Mouse (Mus musculus) embryonic facial prominence, embryonic 11.5 days (tissue): Measurements from ENCODE around the gene Enthd1. TPM values are rescaled to one million over a fixed set of nuclear protein-coding genes. Genes with fewer than 3 reads are reported as not detected.

ENCODE experiments used
- ATAC-seq: fragments of 200-750 bp; cut with Nextera tagmentation; replicated peaks from 2 replicates; pipeline ENCODE4 v1.8.0; 2017; ENCODE audit warnings: low read depth; ENCODE audit not compliant: insufficient number of reproducible peaks, low FRiP score, low TSS enrichment
- DNase-seq: peaks from one replicate; pipeline ENCODE4 v3.0.0-alpha.2; 2015; ENCODE audit warnings: low spot score
- H3K27ac ChIP-seq: fragments of 300-500 bp; sonication (generic); replicated peaks from 2 replicates; pipeline ENCODE4 v1.5.1; 2014; ENCODE audit warnings: mild to moderate bottlenecking, low read depth, low read length, control low read depth
- H3K27me3 ChIP-seq: fragments of 300-500 bp; sonication (generic); 2 replicates; pipeline ENCODE4 v1.6.1; 2014; ENCODE audit warnings: mild to moderate bottlenecking, low read length, moderate library complexity, mixed read lengths; ENCODE audit not compliant: control insufficient read depth, insufficient read depth
- H3K36me3 ChIP-seq: fragments of 300-500 bp; sonication (generic); replicated peaks from 2 replicates; pipeline ENCODE4 v1.6.1; 2014; ENCODE audit warnings: low read depth, mild to moderate bottlenecking, low read length, moderate library complexity, mixed read lengths; ENCODE audit not compliant: control insufficient read depth, insufficient read depth
- H3K4me1 ChIP-seq: fragments of 300-500 bp; sonication (generic); 2 replicates; pipeline ENCODE4 v1.6.1; 2014; ENCODE audit warnings: low read length, mixed read lengths; ENCODE audit not compliant: control insufficient read depth, insufficient read depth
- H3K4me2 ChIP-seq: fragments of 300-500 bp; sonication (generic); 2 replicates; pipeline ENCODE4 v1.6.1; 2014; ENCODE audit warnings: low read depth, mild to moderate bottlenecking, control low read depth, low read length, moderate library complexity
- H3K4me3 ChIP-seq: fragments of 300-500 bp; sonication (generic); 2 replicates; pipeline ENCODE4 v1.5.1; 2014; ENCODE audit warnings: low read depth, low read length, control low read depth
- H3K9ac ChIP-seq: fragments of 300-500 bp; sonication (generic); replicated peaks from 2 replicates; pipeline ENCODE4 v1.6.1; 2014; ENCODE audit warnings: mild to moderate bottlenecking, control low read depth, low read length
- H3K9me3 ChIP-seq: fragments of 300-500 bp; sonication (generic); replicated peaks from 2 replicates; pipeline ENCODE4 v1.6.1; 2016; ENCODE audit warnings: mild to moderate bottlenecking, low read length, inconsistent platforms, mixed read lengths; ENCODE audit not compliant: control insufficient read depth
- WGBS: fragments of 180-500 bp; shearing (Covaris S2); extraction: QIAGEN DNeasy Blood & Tissue Kit; methylation state at CpG from one replicate; pipeline ENCODE4 v1.1.7; 2014; 5-methylcytosine and 5-hydroxymethylcytosine counted together
- polyA plus RNA-seq: library from polyadenylated mRNA; unstranded; fragments of >200 nt; fragmentation: Nextera tagmentation; extraction: Ambion mirVana; gene quantifications from 2 replicates; pipeline ENCODE4 v1.2.1, GENCODE M21; 2014

Gene Enthd1
- polyA plus RNA-seq, 1 experiment from 2014 or later = not detected

GRCm38 (mm10) chr15:80485601-80486000 is 79.4 kb downstream of the Enthd1 start:
- Histone ChIP-seq H3K4me2 (no peak overlapping the region), H3K9ac (no peak overlapping the region), H3K27ac (no peak overlapping the region), H3K4me1 (peaks cover 2% of the 10 kb centered on the region; the same call in 1 of the 2 replicates), H3K9me3 (no peaks in the 10 kb centered on the region), H3K36me3 (no peaks in the 10 kb centered on the region), H3K4me3 (no peak overlapping the region), H3K27me3 (no peaks in the 10 kb centered on the region)
- ATAC-seq (no peak), DNase-seq (no peak)
- 95% methylated on average over 1 of the region's 1 CpGs for WGBS

DNA sequence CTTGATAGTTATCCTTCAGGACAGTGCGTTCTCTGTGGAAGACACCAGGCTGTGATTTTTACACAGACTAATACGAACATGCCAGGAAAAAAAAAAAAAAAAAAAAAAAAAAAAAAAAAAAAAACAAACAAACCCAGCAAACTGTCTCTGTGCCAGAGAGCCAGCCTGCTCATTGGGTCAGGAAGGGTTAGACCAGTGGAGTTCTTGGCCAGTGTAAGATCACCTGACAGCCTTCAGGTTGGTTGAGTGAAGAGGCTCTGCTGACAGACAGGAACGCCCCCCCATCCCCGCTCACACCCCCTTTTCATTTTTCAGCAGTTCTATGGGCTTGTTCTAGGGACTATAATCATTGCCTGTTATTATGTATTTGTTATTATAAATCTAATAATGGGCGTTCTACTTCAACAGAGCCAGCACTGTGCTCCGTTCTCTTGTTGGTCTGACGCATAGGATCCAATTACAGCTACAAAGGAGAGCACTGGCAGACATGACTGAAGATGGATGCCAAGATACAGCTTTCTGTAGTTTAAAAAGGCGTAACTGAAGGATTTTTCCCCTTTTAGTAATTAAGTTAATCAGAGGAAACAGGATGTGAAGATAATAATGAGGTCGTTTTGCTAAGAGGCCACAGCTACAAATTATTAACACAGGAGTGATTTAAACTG is 81.8 kb downstream of the Enthd1 start:
- Histone ChIP-seq H3K4me2 (no peak overlapping the region), H3K4me3 (no peak overlapping the region), H3K36me3 (no peaks in the 10 kb centered on the region), H3K4me1 (peaks cover 2% of the 10 kb centered on the region; the same call in 1 of the 2 replicates), H3K9ac (no peak overlapping the region), H3K27me3 (no peaks in the 10 kb centered on the region), H3K9me3 (no peaks in the 10 kb centered on the region), H3K27ac (no peak overlapping the region)
- no peak; the same call in 1 of the 2 replicates for ATAC-seq
- WGBS = 57% methylated on average over 9 of the region's 9 CpGs
- DNase-seq = peak; percentile 38

DNA sequence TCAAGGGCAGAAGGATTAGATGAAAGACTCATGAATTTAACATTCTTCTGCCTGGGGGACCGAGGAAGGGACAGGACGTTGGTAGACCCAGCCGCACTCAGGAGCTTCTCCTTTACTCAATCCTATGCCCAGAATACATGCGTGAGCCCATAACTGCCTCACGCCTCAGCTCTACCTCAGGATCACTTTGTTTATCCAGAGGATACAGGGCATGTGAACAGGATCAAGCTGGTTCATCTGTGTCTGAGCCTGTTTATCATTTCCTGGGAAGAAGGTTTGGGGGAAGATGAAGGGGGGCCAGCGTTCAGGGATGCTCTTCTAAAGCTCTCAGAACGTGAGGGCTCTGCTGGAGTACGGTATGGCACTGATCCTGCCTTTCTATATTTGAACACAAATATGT is 82.6 kb downstream of the Enthd1 start:
- Histone ChIP-seq H3K9me3 (no peaks in the 10 kb centered on the region), H3K4me3 (no peak overlapping the region), H3K27ac (no peak overlapping the region), H3K27me3 (no peaks in the 10 kb centered on the region), H3K4me2 (no peak overlapping the region), H3K9ac (no peak overlapping the region), H3K4me1 (peaks cover 2% of the 10 kb centered on the region; the same call in 1 of the 2 replicates), H3K36me3 (no peaks in the 10 kb centered on the region)
- ATAC-seq (no peak), DNase-seq (no peak)
- 76% methylated on average over 8 of the region's 8 CpGs for WGBS

- Histone ChIP-seq H3K4me1 (no peaks in the 10 kb centered on the region), H3K9ac (no peak overlapping the region), H3K36me3 (no peaks in the 10 kb centered on the region), H3K4me3 (no peak overlapping the region), H3K9me3 (no peaks in the 10 kb centered on the region), H3K4me2 (no peak overlapping the region), H3K27me3 (no peaks in the 10 kb centered on the region), H3K27ac (no peak overlapping the region)
- no peak for DNase-seq
- no peak for ATAC-seq
- WGBS = 81% methylated on average over 6 of the region's 6 CpGs
These were observed 90.4 kb downstream of the Enthd1 start for GRCm38 (mm10) chr15:80474429-80475002.

DNA sequence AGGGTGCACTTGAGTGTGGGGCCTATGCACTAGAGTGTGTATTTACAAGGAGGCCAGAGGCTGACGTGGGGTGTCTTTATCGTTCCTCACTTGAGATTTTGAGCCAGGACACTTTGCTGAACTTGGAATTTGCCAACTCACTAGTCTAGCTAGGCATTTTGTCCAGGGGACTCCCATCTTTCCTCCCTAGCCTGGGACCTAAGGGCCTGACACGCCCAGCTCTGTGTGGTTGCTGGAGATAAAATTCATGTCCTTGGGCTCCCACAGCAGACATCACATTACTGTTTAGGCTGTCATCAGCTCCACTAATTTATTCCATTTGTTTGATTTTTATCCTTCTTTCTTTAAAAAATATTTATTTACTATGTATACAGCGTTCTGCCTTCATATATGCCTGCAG is 97.1 kb downstream of the Enthd1 start:
- Histone ChIP-seq H3K9ac (no peak overlapping the region), H3K27ac (no peak overlapping the region), H3K4me2 (no peak overlapping the region), H3K27me3 (no peaks in the 10 kb centered on the region), H3K4me3 (no peak overlapping the region), H3K4me1 (no peaks in the 10 kb centered on the region), H3K9me3 (no peaks in the 10 kb centered on the region), H3K36me3 (no peaks in the 10 kb centered on the region)
- ATAC-seq (no peak), DNase-seq (no peak)
- WGBS = 83% methylated on average over 4 of the region's 4 CpGs

GRCm38 (mm10) chr15:80462106-80462505 is 102.8 kb downstream of the Enthd1 start:
- Histone ChIP-seq H3K27ac (no peak overlapping the region), H3K4me1 (no peaks in the 10 kb centered on the region; the same call in 1 of the 2 replicates), H3K9me3 (no peaks in the 10 kb centered on the region), H3K9ac (no peak overlapping the region), H3K27me3 (no peaks in the 10 kb centered on the region), H3K4me3 (peak overlapping the region; percentile 7; the same call in 1 of the 2 replicates), H3K36me3 (no peaks in the 10 kb centered on the region), H3K4me2 (peak overlapping the region; percentile 53)
- WGBS = 5% methylated on average over 9 of the region's 9 CpGs
- DNase-seq (peak; percentile 65), ATAC-seq (peak; percentile 70)

GRCm38 (mm10) chr15:80461446-80461845 is 103.5 kb downstream of the Enthd1 start:
- WGBS = 50% methylated on average over 2 of the region's 2 CpGs

GRCm38 (mm10) chr15:80460011-80460410 is 104.9 kb downstream of the Enthd1 start:
- 43% methylated on average over 9 of the region's 9 CpGs for WGBS
- ATAC-seq (no peak), DNase-seq (no peak)
- no peaks in the 10 kb centered on the region; the same call in 1 of the 2 replicates for H3K4me1 ChIP-seq
- H3K36me3 ChIP-seq = no peaks in the 10 kb centered on the region
- H3K9me3 ChIP-seq = no peaks in the 10 kb centered on the region
- no peak overlapping the region for H3K4me3 ChIP-seq
- H3K4me2 ChIP-seq = no peak overlapping the region
- H3K9ac ChIP-seq = no peak overlapping the region
- H3K27ac ChIP-seq = no peak overlapping the region
- H3K27me3 ChIP-seq = no peaks in the 10 kb centered on the region

More at GRCm38 (mm10) chr15:80461446-80461845, 103.5 kb downstream of the Enthd1 start:
- Histone ChIP-seq H3K27ac (no peak overlapping the region), H3K4me1 (no peaks in the 10 kb centered on the region; the same call in 1 of the 2 replicates), H3K36me3 (no peaks in the 10 kb centered on the region), H3K9ac (no peak overlapping the region), H3K9me3 (no peaks in the 10 kb centered on the region), H3K27me3 (no peaks in the 10 kb centered on the region), H3K4me2 (no peak overlapping the region), H3K4me3 (no peak overlapping the region)
- DNase-seq = no peak
- ATAC-seq = no peak
